Mouse (Mus musculus) forebrain, postnatal 0 days (tissue): ENCODE measurements around the gene Tlk2. TPM values are rescaled to one million over a fixed set of nuclear protein-coding genes. Genes with fewer than 3 reads are reported as not detected.

Experiments
- ATAC-seq: fragments of 200-750 bp; cut with Nextera tagmentation; 2 replicates; pipeline ENCODE4 v1.8.0; 2017; ENCODE audit warnings: mild to moderate bottlenecking, moderate library complexity
- DNase-seq: peaks from one replicate; pipeline ENCODE4 v3.0.0-alpha.2; 2015
- H3K27ac ChIP-seq: fragments of 300-500 bp; sonication (generic); 2 replicates; pipeline ENCODE4 v1.5.1; 2014; ENCODE audit warnings: low read depth, mild to moderate bottlenecking, antibody characterized with exemption, low read length, moderate library complexity, mixed read lengths
- H3K27me3 ChIP-seq: fragments of 300-500 bp; sonication (generic); 2 replicates; pipeline ENCODE4 v1.6.1; 2014; ENCODE audit warnings: mild to moderate bottlenecking, low read length, mixed read lengths; ENCODE audit not compliant: insufficient read depth
- H3K36me3 ChIP-seq: fragments of 300-500 bp; sonication (generic); 2 replicates; pipeline ENCODE4 v1.6.1; 2014; ENCODE audit warnings: mild to moderate bottlenecking, moderate library complexity; ENCODE audit not compliant: insufficient read depth
- H3K4me1 ChIP-seq: fragments of 300-500 bp; sonication (generic); 2 replicates; pipeline ENCODE4 v1.6.1; 2014; ENCODE audit warnings: antibody characterized with exemption; ENCODE audit not compliant: insufficient read depth
- H3K4me2 ChIP-seq: fragments of 300-500 bp; sonication (generic); 2 replicates; pipeline ENCODE4 v1.6.1; 2014; ENCODE audit warnings: low read depth, mild to moderate bottlenecking, moderate library complexity
- H3K4me3 ChIP-seq: fragments of 300-500 bp; sonication (generic); 2 replicates; pipeline ENCODE4 v1.5.1; 2014; ENCODE audit warnings: low read depth, low read length, mixed read lengths
- H3K9ac ChIP-seq: fragments of 300-500 bp; sonication (generic); 2 replicates; pipeline ENCODE4 v1.6.1; 2014; ENCODE audit warnings: mild to moderate bottlenecking
- H3K9me3 ChIP-seq: fragments of 300-500 bp; sonication (generic); 2 replicates; pipeline ENCODE4 v1.6.1; 2016; ENCODE audit warnings: low read length
- CTCF ChIP-seq: sonication (generic); IDR thresholded peaks from 2 replicates; pipeline ENCODE4 v1.5.1; 2016; ENCODE audit warnings: antibody characterized with exemption, control low read depth, low read depth
- WGBS: fragments of 180-500 bp; shearing (Covaris S2); extraction: QIAGEN DNeasy Blood & Tissue Kit; methylation state at CpG from one replicate; pipeline ENCODE4 v1.1.7; 2014; 5-methylcytosine and 5-hydroxymethylcytosine counted together
- polyA plus RNA-seq: library from polyadenylated mRNA; unstranded; fragments of >200 nt; fragmentation: Nextera tagmentation; extraction: Ambion mirVana; gene quantifications from 2 replicates; pipeline ENCODE4 v1.2.1, GENCODE M21; 2015
- total RNA-seq: library from RNA; depleted of rRNA; stranded (reverse); fragments of >200 nt; gene quantifications from 2 replicates; pipeline ENCODE4 v1.2.3, GENCODE M21; 2014

The Tlk2 gene
- total and polyA plus RNA-seq, 2 experiments from 2014 or later, result 13.9 to 94.0 TPM

DNA sequence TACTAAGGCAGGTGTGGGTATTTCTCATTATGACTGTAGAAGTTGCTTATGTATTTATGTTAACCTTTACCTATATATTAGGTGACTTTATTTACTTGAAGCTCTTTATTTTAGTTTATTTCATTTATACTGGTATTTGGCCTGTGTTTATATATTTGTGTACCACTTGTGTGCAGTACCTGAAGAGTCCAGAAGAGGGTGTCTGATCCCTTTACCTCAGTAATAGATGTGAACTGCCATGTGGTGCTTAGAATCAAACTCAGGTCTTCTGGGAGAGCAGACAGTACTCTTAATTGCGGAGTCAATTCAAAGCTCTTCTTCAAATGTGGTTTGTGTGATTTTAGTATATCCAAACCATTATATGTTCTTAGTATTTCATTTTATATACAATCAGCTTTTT is 35.6 kb downstream of the Tlk2 start:
- Histone ChIP-seq H3K27me3 (no peaks in the 10 kb centered on the region), H3K9ac (no peak overlapping the region), H3K27ac (no peak overlapping the region), H3K4me2 (no peak overlapping the region), H3K9me3 (no peaks in the 10 kb centered on the region), H3K4me3 (no peak overlapping the region), H3K4me1 (no peaks in the 10 kb centered on the region), H3K36me3 (no peaks in the 10 kb centered on the region; the same call in 1 of the 2 replicates)
- peak; percentile 32; the same call in 1 of the 2 replicates for TF ChIP-seq CTCF
- ATAC-seq (no peak), DNase-seq (no peak)
- WGBS, result 94% methylated on average over 1 of the region's 1 CpGs

DNA sequence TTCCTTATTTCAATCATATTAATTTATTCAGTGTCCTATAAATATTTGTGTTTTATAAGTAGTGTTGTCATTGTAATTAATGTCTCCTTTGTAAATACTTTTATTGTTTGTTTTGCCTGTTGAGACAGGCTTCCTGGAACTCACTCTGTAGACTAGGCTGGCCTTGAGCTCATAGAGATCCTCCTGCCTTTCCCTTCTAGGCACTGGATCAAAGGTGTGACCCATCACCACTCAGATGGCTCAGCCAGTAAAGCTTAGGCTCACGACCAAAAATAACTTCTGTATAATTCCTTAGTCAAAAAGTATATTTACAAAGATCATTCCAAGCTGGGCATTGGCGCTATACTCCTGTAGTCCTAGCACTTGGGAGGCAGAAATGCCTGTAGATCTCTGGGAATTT is 39.2 kb downstream of the Tlk2 start:
- Histone ChIP-seq H3K4me2 (no peak overlapping the region), H3K4me3 (no peak overlapping the region), H3K9me3 (no peaks in the 10 kb centered on the region), H3K4me1 (no peaks in the 10 kb centered on the region), H3K36me3 (peaks cover 3% of the 10 kb centered on the region; the same call in 1 of the 2 replicates), H3K27ac (no peak overlapping the region), H3K27me3 (no peaks in the 10 kb centered on the region), H3K9ac (no peak overlapping the region)
- ATAC-seq (no peak), DNase-seq (no peak)
- no peak for TF ChIP-seq CTCF
- WGBS, result 80% methylated on average over 2 of the region's 2 CpGs

DNA sequence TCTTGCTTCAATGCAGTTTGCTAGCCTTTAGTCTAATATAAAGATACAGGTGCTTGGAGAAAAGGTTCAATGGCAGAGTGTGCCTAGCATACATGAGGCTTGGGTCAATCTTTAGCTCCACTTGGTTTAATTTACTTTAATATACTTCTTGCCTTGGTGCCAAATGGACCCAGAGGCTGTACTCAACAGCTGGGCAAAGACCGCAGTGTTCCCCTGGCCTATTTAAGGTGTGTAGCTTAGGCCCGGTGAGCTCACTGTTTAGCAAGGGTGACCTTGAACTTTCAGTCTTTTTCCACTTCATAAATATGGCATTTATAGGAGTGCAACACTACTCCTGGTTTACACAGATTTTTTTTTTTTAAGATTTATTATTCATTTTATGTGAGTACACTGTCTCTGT is 55.9 kb downstream of the Tlk2 start:
- 94% methylated on average over 2 of the region's 2 CpGs for whole genome bisulfite sequencing
- no peak overlapping the region for H3K9ac ChIP-seq
- H3K27me3 ChIP-seq, result no peaks in the 10 kb centered on the region
- no peak overlapping the region for H3K27ac ChIP-seq
- no peak for TF ChIP-seq CTCF
- H3K4me2 ChIP-seq, result no peak overlapping the region
- no peaks in the 10 kb centered on the region for H3K4me1 ChIP-seq
- no peak for ATAC-seq
- DNase-seq, result no peak
- no peaks in the 10 kb centered on the region for H3K9me3 ChIP-seq
- H3K4me3 ChIP-seq, result no peak overlapping the region
- H3K36me3 ChIP-seq, result 0 out of 2 replicates have a peak, but pooled peaks cover 4% of the 10 kb centered on the region

DNA sequence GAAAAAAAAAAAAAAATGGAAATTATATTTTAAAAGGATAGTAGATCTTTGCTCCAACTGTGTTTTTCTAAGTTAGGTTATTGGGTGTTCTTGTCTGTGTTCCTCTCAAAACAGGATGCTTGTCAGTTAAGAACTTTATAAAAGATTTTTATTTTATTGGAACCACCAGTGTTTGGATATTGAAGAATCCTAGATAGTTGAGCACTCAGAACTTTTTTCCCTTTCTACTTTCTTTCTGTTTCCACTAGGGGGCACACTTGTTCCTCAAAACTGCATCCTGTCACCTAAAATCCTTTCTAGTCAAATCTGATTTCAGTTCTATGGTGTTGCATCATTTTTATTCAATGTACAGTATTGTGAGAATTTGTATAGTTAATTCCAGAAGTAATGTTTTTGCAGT is 62.4 kb downstream of the Tlk2 start:
- Histone ChIP-seq H3K27ac (no peak overlapping the region), H3K4me1 (no peaks in the 10 kb centered on the region), H3K9ac (no peak overlapping the region), H3K4me2 (no peak overlapping the region), H3K27me3 (no peaks in the 10 kb centered on the region), H3K9me3 (no peaks in the 10 kb centered on the region), H3K4me3 (no peak overlapping the region), H3K36me3 (peaks cover 7% of the 10 kb centered on the region; the same call in 1 of the 2 replicates)
- no peak for ATAC-seq
- peak; percentile 52 for DNase-seq
- peak; percentile 68 for TF ChIP-seq CTCF

- Histone ChIP-seq H3K4me3 (no peak overlapping the region), H3K27me3 (no peaks in the 10 kb centered on the region), H3K4me2 (no peak overlapping the region), H3K36me3 (peaks cover 32% of the 10 kb centered on the region), H3K9ac (no peak overlapping the region), H3K9me3 (no peaks in the 10 kb centered on the region), H3K4me1 (no peaks in the 10 kb centered on the region), H3K27ac (no peak overlapping the region)
- WGBS, result 80% methylated on average over 1 of the region's 1 CpGs
- TF ChIP-seq CTCF, result no peak
- no peak for DNase-seq
- no peak for ATAC-seq
These were observed 67.8 kb downstream of the Tlk2 start for GRCm38 (mm10) chr11:105246369-105246768.

DNA sequence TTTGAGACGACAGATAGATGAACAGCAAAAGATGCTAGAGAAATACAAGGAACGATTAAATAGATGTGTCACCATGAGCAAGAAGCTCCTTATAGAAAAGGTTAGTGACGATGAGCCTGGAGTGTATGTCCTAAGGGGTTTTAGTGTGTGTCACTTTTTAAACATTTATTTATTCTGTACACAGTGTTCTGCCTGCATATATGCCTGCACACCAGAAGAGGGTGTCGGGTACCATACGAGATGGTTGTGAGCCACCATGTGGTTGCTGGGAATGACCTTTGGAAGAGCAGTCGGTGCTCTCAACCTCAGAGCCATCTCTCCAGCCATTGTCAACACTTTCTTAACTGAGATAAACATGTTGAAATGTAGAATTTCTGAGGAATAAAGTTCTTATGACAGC is 68.2 kb downstream of the Tlk2 start:
- H3K4me1 ChIP-seq, result no peaks in the 10 kb centered on the region
- TF ChIP-seq CTCF, result peak; percentile 11; the same call in 1 of the 2 replicates
- DNase-seq (no peak), ATAC-seq (no peak)
- H3K36me3 ChIP-seq, result peaks cover 32% of the 10 kb centered on the region
- H3K9ac ChIP-seq, result no peak overlapping the region
- no peaks in the 10 kb centered on the region for H3K9me3 ChIP-seq
- no peaks in the 10 kb centered on the region for H3K27me3 ChIP-seq
- H3K27ac ChIP-seq, result no peak overlapping the region
- 90% methylated on average over 6 of the region's 6 CpGs for WGBS
- no peak overlapping the region for H3K4me3 ChIP-seq
- no peak overlapping the region for H3K4me2 ChIP-seq

- H3K27me3 ChIP-seq, result no peaks in the 10 kb centered on the region
- peaks cover 28% of the 10 kb centered on the region for H3K36me3 ChIP-seq
- no peak for TF ChIP-seq CTCF
- H3K4me1 ChIP-seq, result no peaks in the 10 kb centered on the region
- no peak overlapping the region for H3K4me3 ChIP-seq
- H3K27ac ChIP-seq, result no peak overlapping the region
- DNase-seq (no peak), ATAC-seq (no peak)
- no peak overlapping the region for H3K4me2 ChIP-seq
- no peaks in the 10 kb centered on the region for H3K9me3 ChIP-seq
- WGBS, result 90% methylated on average over 5 of the region's 5 CpGs
- no peak overlapping the region for H3K9ac ChIP-seq
These were observed 68.7 kb downstream of the Tlk2 start for GRCm38 (mm10) chr11:105247321-105247720.

DNA sequence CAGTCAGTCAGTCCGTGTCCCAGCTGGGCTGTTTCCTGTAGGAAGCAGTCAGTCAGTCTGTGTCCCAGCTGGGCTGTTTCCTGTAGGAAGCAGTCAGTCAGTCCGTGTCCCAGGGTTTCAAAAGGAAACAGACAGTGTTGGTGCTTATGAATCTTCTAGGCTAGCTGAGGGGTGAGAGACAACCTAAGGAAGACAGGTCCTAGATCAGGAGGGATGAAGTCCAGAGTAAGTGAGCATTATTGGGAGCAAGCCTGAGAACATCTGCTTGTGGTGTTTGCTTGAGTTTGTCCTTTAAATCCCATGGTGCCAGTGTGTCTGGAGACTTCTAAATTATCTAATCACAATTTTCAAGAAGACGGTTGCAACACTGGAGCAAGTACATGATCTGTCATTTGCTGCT is 81.1 kb downstream of the Tlk2 start:
- Histone ChIP-seq H3K36me3 (peaks cover 34% of the 10 kb centered on the region), H3K4me3 (no peak overlapping the region), H3K27ac (no peak overlapping the region), H3K4me2 (no peak overlapping the region), H3K9me3 (no peaks in the 10 kb centered on the region), H3K4me1 (no peaks in the 10 kb centered on the region), H3K27me3 (no peaks in the 10 kb centered on the region), H3K9ac (no peak overlapping the region)
- no peak for DNase-seq
- 88% methylated on average over 3 of the region's 3 CpGs for WGBS
- ATAC-seq, result no peak
- TF ChIP-seq CTCF, result no peak
